Mouse (Mus musculus) lung, postnatal 10 days (tissue): ENCODE measurements around the gene Dot1l.

ENCODE experiments used
- DNase-seq: peaks from one replicate; pipeline ENCODE4 v3.0.0; 2021

The Dot1l gene

GRCm38 (mm10) chr10:80793033-80793784 lies 38.2 kb downstream of the Dot1l start:
- DNase-seq = no peak

- DNase-seq = no peak
These were observed 38.8 kb downstream of the Dot1l start for GRCm38 (mm10) chr10:80793803-80794202.

DNA sequence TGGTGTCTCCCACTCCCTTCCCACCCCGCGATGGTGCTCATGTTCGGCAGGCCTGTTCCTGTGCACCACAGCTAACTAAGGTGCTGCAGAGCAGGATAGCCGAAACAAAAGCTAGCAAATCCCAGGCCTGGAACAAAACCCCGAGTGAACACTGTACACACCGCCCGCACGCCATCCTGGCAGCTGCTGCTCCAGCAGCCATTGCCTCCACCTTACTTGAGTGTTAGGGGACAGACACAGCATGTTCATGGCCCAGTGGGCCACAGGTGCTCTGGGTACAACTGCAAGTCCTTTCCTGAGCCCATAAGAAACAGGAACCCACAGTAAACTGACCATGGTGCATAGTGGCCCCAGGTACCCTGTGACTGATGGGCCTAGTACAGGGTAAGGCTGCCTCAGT lies 39.7 kb downstream of the Dot1l start:
- no peak for DNase-seq

DNA sequence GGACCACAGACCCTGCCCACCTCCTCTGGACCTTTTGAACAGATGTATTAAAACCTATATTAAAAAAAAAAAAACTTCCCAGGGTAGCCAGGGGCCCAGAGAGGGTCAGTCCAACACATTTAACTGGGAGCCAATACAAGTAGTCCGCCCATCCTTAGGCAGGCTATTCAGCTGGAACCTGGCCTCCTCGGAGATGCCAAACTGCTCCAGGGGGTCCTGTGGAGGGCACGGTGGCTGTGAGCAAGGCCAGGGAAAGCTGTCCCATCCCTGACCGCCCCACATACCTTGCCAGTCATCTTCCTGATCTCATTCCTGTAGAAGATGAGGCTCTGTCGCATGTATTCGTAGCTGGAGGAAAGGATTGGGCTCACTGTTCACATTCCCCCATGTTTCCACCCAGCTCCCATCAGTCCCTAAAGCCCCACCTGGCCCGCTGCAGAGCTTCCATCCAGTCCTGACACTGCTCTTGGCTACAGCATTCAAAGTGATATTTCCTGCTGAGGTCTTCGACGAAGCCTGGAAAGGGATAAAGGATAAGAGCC lies 41.4 kb downstream of the Dot1l start:
- DNase-seq = no peak

DNA sequence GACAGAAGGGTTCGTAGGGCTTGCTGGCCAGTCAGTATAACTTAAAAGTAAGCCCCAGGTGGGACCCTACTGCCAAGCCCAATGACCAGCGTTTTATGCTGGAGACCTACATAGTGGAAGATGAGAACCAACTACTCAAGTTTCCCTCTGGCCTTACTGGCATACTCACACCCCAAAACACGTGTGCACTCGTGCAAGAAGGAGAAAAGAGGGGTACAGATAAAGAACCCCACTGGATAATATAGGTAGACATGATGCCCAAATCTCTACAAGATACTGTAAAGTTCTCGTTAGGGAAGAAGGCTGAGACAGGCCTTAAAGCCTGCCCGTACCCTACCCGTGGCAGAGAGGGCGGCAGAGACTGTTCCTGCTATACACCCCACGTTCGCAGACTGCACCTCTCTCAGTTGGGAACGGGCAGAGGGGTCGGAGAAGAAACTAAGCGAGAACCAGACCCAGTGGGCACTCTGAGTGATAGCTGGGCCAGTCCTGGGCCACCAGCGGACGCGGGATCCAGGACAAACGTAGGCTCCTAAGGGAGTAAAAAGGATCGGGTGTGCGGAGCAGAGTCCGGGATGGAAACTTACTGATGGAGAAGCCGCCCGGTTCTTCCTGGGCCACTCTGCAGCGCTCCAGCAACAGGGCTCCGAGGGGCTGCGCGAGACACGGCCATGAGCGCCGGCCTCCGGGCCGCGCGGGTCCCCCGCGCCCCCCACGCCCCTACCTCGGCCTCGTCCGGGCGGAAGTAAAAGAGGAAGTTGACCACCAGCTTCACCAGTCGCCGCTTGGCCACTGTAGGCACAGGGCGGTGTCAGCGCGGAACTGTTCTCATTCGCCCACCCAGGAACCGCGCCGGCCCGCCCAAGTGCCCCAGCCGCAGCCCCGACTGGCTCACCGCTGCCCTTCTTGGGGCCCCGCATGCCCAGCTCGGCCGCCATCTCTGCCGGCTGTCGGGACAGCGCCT lies 42.5 kb downstream of the Dot1l start:
- DNase-seq = no peak

- peak; percentile 97 for DNase-seq
These were observed 43.4 kb downstream of the Dot1l start, which contains the start of the genes Sf3a2 and Plekhj1 for GRCm38 (mm10) chr10:80798150-80799006. TSS of gene Sf3a2 (plus strand) at chr10:80798198. TSS of gene Plekhj1 (minus strand) at chr10:80798626.

DNA sequence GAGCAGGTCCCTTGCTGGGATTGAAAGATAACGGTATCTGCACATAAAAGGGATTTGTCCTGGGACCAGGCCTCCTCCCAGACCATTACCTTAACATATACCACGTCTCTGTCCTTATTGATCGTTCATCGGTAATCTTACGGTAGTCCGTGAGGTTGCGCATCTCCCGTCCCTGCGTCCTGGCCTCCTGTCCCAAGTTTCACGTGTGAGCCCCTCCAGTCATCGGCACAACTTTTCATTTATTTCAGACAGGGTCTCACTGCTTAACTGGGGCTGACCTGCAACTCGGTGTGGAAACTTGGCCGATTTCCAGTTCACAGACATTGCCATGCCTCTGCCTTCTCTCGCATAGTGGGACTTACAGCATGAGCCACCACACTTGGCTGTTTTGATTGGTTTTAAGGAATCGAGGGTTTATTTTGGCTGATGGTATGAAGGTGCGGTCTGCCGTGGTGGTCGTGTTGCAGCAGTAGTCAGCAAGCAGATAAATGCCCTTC lies 44.1 kb downstream of the Dot1l start:
- no peak for DNase-seq

- no peak for DNase-seq
These were observed 47.4 kb downstream of the Dot1l start for GRCm38 (mm10) chr10:80802204-80802912.

- DNase-seq = no peak
These were observed 48.0 kb downstream of the Dot1l start for GRCm38 (mm10) chr10:80802996-80803395.

DNA sequence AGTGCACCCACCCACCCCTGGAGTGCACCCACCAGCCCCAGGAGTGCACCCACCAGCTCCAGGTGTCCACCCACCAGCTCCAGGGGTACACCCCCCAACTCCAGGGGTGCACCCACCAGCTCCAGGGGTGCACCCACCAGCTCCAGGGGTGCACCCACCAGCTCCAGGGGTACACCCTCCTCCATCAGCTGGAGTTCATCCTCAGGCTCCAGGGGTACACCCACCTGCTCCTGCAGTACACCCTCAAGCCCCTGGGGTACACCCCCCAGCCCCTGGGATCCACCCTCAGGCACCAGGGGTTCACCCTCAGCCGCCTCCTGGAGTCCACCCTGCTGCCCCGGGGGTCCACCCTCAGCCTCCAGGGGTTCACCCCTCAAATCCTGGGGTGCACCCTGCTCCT lies 49.3 kb downstream of the Dot1l start:
- DNase-seq = no peak

GRCm38 (mm10) chr10:80804916-80805315 lies 49.9 kb downstream of the Dot1l start, which contains the start of gene Amh:
TSS of gene Amh (plus strand) at chr10:80805243.
- DNase-seq = no peak

DNA sequence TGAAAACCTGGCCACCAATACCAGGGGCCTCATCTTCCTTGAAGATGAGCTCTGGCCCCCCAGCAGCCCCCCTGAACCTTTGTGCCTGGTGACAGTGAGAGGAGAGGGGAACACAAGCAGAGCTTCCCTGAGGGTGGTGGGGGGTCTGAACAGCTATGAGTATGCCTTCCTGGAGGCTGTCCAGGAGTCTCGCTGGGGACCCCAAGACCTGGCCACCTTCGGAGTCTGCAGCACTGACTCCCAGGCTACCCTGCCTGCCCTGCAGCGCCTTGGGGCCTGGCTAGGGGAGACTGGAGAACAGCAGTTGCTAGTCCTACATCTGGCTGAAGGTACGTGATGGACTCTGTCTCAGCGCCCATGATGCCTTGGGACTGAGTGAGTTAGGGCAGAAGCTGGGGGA lies 50.3 kb downstream of the Dot1l start:
- DNase-seq = no peak

DNA sequence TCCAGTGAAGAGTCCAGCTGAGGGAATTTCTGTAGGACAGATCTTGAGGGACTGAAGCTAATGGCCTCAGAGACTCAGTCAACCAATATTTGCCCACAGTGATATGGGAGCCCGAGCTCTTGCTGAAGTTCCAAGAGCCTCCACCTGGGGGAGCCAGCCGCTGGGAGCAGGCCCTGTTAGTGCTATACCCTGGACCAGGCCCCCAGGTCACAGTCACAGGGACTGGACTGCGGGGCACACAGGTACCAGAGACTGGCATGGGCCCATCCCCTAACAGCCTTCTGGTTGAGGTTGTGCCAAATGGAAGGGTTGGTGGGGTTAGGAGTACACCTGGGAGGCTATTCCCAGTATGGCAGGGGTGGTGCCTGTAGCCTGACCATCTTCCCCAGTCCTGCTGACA lies 50.9 kb downstream of the Dot1l start:
- DNase-seq = peak; percentile 83

DNA sequence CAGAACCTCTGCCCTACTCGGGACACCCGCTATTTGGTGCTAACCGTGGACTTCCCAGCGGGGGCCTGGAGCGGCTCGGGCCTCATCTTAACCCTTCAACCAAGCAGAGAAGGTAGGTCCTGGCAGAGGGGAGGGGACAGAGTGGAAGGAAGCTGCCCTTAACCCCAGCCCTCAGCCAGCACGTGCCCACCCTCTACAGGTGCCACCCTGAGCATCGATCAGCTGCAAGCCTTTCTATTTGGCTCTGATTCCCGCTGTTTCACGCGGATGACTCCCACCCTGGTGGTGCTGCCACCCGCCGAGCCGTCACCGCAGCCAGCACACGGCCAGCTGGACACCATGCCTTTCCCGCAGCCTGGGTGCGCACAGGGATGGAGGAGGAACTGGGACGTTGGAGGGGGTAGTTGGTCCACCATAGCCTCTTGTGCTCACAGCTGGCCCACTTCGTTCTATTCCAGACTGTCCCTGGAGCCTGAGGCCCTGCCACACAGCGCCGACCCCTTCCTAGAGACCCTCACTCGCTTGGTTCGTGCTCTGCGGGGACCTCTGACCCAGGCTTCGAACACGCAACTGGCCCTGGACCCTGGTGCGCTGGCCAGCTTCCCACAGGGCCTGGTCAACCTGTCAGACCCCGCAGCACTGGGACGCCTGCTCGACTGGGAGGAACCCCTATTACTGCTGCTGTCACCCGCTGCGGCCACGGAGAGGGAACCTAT lies 51.5 kb downstream of the Dot1l start:
- no peak for DNase-seq

- DNase-seq = peak; percentile 75
These were observed 52.1 kb downstream of the Dot1l start for GRCm38 (mm10) chr10:80807057-80807627.

DNA sequence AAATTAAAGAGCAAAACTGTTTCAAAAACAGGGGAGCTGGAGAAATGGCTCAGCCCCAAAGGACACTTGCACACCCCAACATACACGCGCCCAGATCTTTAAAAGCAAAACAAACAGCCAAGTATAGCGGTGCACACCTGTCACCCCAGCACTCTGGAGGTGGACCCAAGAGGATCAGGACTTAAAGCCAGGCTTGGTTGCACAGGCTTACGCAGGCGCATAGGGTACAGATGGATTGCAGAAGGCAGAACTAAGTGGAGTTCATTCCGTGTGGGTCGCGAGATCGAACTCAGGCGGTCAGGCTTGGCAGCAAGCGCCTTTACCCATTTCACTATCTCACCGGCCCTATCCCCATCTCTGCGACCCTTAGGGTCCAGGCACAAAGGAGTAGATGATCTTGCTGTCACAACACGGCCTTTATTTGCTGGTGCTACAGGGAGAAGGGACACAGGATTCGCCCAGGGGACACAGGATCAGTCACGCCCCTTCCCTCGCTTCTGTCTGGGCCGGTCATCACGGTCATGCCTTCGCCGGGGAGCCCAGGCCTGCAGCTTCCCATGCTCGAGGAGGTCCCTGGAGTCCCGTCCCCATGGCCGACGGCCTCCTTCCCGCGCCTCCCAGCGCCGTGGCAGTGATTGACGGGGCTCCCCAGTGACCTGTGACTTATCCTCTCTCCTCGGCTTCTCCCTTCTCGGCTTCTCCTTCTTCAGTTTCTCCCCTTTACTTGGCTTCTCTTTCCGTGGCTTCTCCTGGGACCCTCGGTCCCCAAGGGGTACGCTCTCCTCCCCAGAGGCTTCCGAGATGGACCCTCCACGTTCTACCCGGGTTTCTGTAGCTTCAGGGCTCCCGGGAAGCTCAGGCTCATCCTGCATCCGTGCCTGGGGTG lies 53.3 kb downstream of the Dot1l start:
- DNase-seq = no peak

DNA sequence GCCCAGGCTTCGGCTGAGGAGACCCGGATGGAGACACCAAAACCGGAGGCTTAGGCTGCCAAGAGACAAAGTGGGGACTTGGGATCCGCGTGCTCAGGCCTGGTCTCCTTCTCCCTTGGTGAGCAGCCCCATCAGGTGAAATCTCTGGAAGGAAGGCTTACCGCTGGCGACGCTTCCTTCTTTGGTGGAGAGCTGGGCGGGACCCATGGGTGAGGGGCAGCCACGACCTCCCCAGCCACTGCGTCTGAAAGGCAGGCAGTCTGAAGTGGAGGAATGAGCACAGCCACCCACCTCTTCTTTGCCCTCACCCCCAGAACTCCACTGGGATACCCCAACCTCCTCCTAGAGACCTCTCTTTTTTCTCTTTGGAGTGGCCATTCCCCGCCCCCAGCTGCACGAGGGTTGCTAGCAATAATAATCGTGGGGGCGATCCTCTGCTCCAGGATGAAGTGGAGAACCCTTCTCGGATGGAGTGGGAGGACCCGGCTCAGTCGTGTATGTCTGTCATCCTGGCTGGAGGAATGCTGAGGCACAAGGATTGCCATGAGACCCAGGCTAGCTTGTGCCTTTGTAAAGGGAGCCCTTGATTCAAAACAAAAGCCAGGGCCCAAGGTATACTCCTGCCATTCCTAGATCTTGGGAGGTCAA lies 54.1 kb downstream of the Dot1l start:
- no peak for DNase-seq

GRCm38 (mm10) chr10:80810084-80810483 lies 55.1 kb downstream of the Dot1l start:
- DNase-seq = no peak
